Mouse (Mus musculus) kidney, embryonic 15.5 days (tissue): Measurements from ENCODE around the gene Kcnh6. TPM values are rescaled to one million over a fixed set of nuclear protein-coding genes. Genes with fewer than 3 reads are reported as not detected.
A peak's percentile ranks its signal among the peaks of the same experiment; 100 is the strongest.

Experiments used
- ATAC-seq: fragments of 200-750 bp; cut with Nextera tagmentation; replicated peaks from 2 replicates; pipeline ENCODE4 v1.8.0; 2017; ENCODE audit warnings: moderate TSS enrichment; ENCODE audit not compliant: low FRiP score
- H3K27ac ChIP-seq: fragments of 300-500 bp; sonication (generic); 2 replicates; pipeline ENCODE4 v1.5.1; 2015; ENCODE audit warnings: mild to moderate bottlenecking, inconsistent platforms
- H3K27me3 ChIP-seq: fragments of 300-500 bp; sonication (generic); 2 replicates; pipeline ENCODE4 v1.6.1; 2015; ENCODE audit warnings: inconsistent platforms
- H3K36me3 ChIP-seq: fragments of 300-500 bp; sonication (generic); 2 replicates; pipeline ENCODE4 v1.6.1; 2015; ENCODE audit warnings: inconsistent platforms
- H3K4me1 ChIP-seq: fragments of 300-500 bp; sonication (generic); 2 replicates; pipeline ENCODE4 v1.6.1; 2015; ENCODE audit warnings: inconsistent platforms
- H3K4me2 ChIP-seq: fragments of 300-500 bp; sonication (generic); 2 replicates; pipeline ENCODE4 v1.6.1; 2015; ENCODE audit warnings: moderate library complexity, mild to moderate bottlenecking, inconsistent platforms
- H3K4me3 ChIP-seq: fragments of 300-500 bp; sonication (generic); replicated peaks from 2 replicates; pipeline ENCODE4 v1.5.1; 2015; ENCODE audit warnings: mild to moderate bottlenecking, inconsistent platforms
- H3K9ac ChIP-seq: fragments of 300-500 bp; sonication (generic); 2 replicates; pipeline ENCODE4 v1.6.1; 2015; ENCODE audit warnings: mild to moderate bottlenecking, inconsistent platforms
- H3K9me3 ChIP-seq: fragments of 300-500 bp; sonication (generic); replicated peaks from 2 replicates; pipeline ENCODE4 v1.6.1; 2016; ENCODE audit warnings: inconsistent platforms
- WGBS: fragments of 180-500 bp; shearing (Covaris S2); methylation state at CpG from one replicate; pipeline ENCODE4 v1.1.7; 2015; ENCODE audit warnings: mixed read lengths; 5-methylcytosine and 5-hydroxymethylcytosine counted together
- polyA plus RNA-seq: library from polyadenylated mRNA; unstranded; fragments of >200 nt; fragmentation: Nextera tagmentation; extraction: Ambion mirVana; gene quantifications from 2 replicates; pipeline ENCODE4 v1.2.1, GENCODE M21; 2015

The Kcnh6 gene
- polyA plus RNA-seq, 1 experiment from 2014 or later: 0.39 TPM

- no peak overlapping the region for H3K9ac ChIP-seq
- H3K4me1 ChIP-seq: no peaks in the 10 kb centered on the region
- no peak overlapping the region for H3K4me2 ChIP-seq
- no peaks in the 10 kb centered on the region for H3K27me3 ChIP-seq
- no peaks in the 10 kb centered on the region for H3K9me3 ChIP-seq
- no peak overlapping the region for H3K27ac ChIP-seq
- ATAC-seq: no peak
- no peak overlapping the region for H3K4me3 ChIP-seq
- H3K36me3 ChIP-seq: no peaks in the 10 kb centered on the region
- WGBS: 62% methylated on average over 5 of the region's 5 CpGs
These were observed 29.3 kb upstream of the Kcnh6 start for GRCm38 (mm10) chr11:105978634-105979033.

DNA sequence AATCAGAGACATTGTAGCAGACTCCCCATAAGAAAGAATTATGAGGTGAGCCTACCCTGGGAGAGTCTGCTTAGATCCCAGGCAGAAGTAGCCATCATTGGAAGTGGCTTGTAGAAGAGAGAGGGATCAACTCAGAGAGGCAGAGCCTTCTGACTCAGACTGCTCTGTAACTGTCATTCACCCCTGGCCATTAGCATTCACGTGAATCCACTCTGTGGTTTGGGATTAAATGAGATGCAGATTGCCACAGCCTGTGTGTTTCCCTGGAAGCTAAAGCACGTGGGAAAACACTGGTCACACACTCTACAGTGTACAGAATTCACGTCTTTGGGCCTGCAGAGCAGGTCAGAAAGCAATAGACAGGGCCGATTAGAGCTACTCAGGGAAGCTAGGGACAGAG lies 23.5 kb upstream of the Kcnh6 start:
- peaks cover 2% of the 10 kb centered on the region for H3K4me1 ChIP-seq
- H3K36me3 ChIP-seq: no peaks in the 10 kb centered on the region
- ATAC-seq: no peak
- H3K9me3 ChIP-seq: no peaks in the 10 kb centered on the region
- no peak overlapping the region for H3K4me3 ChIP-seq
- H3K4me2 ChIP-seq: no peak overlapping the region
- WGBS: 74% methylated on average over 4 of the region's 4 CpGs
- H3K27me3 ChIP-seq: no peaks in the 10 kb centered on the region
- no peak overlapping the region for H3K27ac ChIP-seq
- no peak overlapping the region for H3K9ac ChIP-seq

GRCm38 (mm10) chr11:105987446-105987845 lies 20.5 kb upstream of the Kcnh6 start:
- Histone ChIP-seq H3K27ac (no peak overlapping the region), H3K4me2 (no peak overlapping the region), H3K9me3 (no peaks in the 10 kb centered on the region), H3K36me3 (no peaks in the 10 kb centered on the region), H3K4me3 (no peak overlapping the region), H3K27me3 (no peaks in the 10 kb centered on the region), H3K9ac (no peak overlapping the region), H3K4me1 (peaks cover 4% of the 10 kb centered on the region)
- 71% methylated on average over 6 of the region's 6 CpGs for WGBS
- ATAC-seq: no peak

- Histone ChIP-seq H3K9ac (no peak overlapping the region), H3K4me2 (no peak overlapping the region), H3K36me3 (no peaks in the 10 kb centered on the region), H3K9me3 (no peaks in the 10 kb centered on the region), H3K4me1 (peaks cover 4% of the 10 kb centered on the region), H3K27ac (no peak overlapping the region), H3K4me3 (no peak overlapping the region), H3K27me3 (no peaks in the 10 kb centered on the region)
- 0 out of 2 replicates have a peak, but pooled peaks have one; percentile 49 for ATAC-seq
- WGBS: 61% methylated on average over 6 of the region's 6 CpGs
These were observed 18.5 kb upstream of the Kcnh6 start for GRCm38 (mm10) chr11:105989446-105989845.

DNA sequence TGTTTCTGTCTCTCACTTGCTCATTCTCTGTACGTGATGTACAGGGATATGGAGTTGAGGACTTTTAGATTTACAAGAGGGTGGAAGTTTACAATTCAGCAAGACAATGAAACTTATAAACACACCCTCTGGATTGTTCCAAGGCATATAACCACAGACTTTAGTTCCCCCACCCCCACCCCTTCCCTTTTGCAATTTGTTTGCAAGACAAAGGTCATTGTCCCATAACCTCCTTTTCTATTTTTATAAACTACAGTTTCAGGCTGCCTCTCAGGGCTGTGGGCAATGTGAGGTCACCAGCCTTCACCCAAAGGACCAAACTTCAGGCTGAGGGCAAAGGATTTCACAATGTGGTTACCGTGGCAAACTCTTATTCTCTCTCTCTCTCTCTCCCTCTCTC lies 17.7 kb upstream of the Kcnh6 start:
- no peak overlapping the region for H3K4me3 ChIP-seq
- peaks cover 4% of the 10 kb centered on the region for H3K4me1 ChIP-seq
- H3K27ac ChIP-seq: no peak overlapping the region
- H3K27me3 ChIP-seq: no peaks in the 10 kb centered on the region
- H3K4me2 ChIP-seq: no peak overlapping the region
- ATAC-seq: no peak
- H3K9me3 ChIP-seq: no peaks in the 10 kb centered on the region
- WGBS: 60% methylated on average over 2 of the region's 2 CpGs
- no peak overlapping the region for H3K9ac ChIP-seq
- no peaks in the 10 kb centered on the region for H3K36me3 ChIP-seq

DNA sequence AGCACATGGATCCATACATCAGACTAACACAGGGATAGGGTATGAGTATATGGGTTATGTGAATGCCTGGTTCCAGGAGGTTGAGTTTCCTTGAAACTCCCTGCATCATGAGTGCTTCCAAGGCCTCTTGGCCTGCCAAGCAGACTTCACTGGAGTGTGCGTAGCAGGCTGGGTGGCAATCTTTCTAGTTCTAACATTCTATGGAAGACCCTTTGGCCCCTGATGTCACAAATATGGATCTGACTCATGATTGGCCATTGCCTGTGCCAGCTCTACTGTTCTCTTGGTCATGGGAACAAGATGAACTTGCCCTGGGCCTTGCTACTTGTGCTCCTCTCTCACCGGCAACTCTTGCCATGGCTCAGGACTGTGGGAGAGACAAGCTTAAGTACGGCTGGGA lies 13.5 kb upstream of the Kcnh6 start, which contains the start of gene Ace3:
Gene Ace3 (plus strand): TSS at position 301 of the 400 bp plus-strand sequence.
- H3K4me2 ChIP-seq: no peak within 1 kb of the TSS
- H3K4me3 ChIP-seq: no peak within 1 kb of the TSS
- WGBS: 94% methylated on average over 3 of the region's 3 CpGs
- no peaks in the 10 kb centered on the region for H3K27me3 ChIP-seq
- H3K36me3 ChIP-seq: no peaks in the 10 kb centered on the region
- no peak within 1 kb of the TSS for H3K9ac ChIP-seq
- ATAC-seq: no peak
- H3K9me3 ChIP-seq: no peaks in the 10 kb centered on the region
- H3K4me1 ChIP-seq: peaks cover 3% of the 10 kb centered on the region
- H3K27ac ChIP-seq: no peak within 1 kb of the TSS

- Histone ChIP-seq H3K36me3 (no peaks in the 10 kb centered on the region), H3K27me3 (no peaks in the 10 kb centered on the region), H3K9me3 (no peaks in the 10 kb centered on the region), H3K4me1 (no peaks in the 10 kb centered on the region), H3K4me3 (no peak overlapping the region), H3K9ac (no peak overlapping the region), H3K27ac (no peak overlapping the region), H3K4me2 (no peak overlapping the region)
- ATAC-seq: no peak
- 95% methylated on average over 6 of the region's 6 CpGs for WGBS
These were observed 7.9 kb upstream of the Kcnh6 start for GRCm38 (mm10) chr11:106000062-106000461.

- no peaks in the 10 kb centered on the region for H3K27me3 ChIP-seq
- H3K4me1 ChIP-seq: peaks cover 5% of the 10 kb centered on the region; the same call in 1 of the 2 replicates
- no peaks in the 10 kb centered on the region for H3K9me3 ChIP-seq
- no peak overlapping the region for H3K4me2 ChIP-seq
- H3K4me3 ChIP-seq: no peak overlapping the region
- WGBS: 51% methylated on average over 4 of the region's 4 CpGs
- ATAC-seq: no peak
- H3K27ac ChIP-seq: no peak overlapping the region
- no peaks in the 10 kb centered on the region for H3K36me3 ChIP-seq
- H3K9ac ChIP-seq: no peak overlapping the region
These were observed 6.2 kb upstream of the Kcnh6 start for GRCm38 (mm10) chr11:106001718-106002117.

DNA sequence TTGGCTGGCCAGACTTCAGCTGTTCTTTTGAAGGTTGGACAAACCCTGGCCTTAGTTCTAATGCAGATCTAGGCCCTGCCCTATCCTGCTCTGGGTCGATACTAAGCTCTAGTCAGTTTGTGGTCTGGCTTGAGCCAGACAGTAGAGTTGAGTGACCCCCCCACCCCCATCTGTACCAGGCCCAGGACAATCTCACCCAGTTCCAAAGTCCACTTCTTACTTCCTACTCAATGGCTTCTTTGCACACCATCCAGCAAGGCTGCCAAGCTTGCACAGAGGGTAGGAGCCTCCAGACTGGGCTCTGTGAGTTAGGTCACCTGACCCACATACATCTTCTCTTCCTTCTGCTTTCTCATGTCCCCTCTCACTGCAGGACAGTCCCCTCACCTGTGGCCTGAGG lies 3.3 kb upstream of the Kcnh6 start:
- ATAC-seq: no peak
- Histone ChIP-seq H3K36me3 (no peaks in the 10 kb centered on the region), H3K4me3 (no peak overlapping the region), H3K4me1 (peaks cover 10% of the 10 kb centered on the region), H3K9ac (no peak overlapping the region), H3K9me3 (no peaks in the 10 kb centered on the region), H3K27ac (no peak overlapping the region), H3K27me3 (peaks cover 11% of the 10 kb centered on the region), H3K4me2 (no peak overlapping the region)
- 76% methylated on average over 1 of the region's 1 CpGs for WGBS

DNA sequence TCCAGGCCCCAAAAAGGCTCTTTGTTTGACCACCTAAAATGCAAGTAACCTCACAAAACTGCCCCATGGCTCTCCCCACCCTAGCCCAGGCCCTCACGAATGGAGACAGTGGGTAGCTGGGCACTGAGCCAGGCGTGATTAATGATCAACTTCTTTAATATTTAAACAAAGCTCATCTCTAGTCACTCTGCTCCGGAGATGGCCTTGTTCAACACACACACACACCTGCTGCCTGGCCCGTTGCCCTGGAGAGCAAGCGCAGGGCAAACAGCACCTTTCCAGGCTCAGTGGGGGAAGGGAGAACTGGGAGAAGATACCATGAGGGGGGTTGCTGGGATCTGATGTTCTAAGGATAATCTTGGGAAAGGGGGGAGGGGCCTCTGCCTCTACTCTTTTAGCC lies 2.0 kb upstream of the Kcnh6 start:
- Histone ChIP-seq H3K27me3 (peaks cover 22% of the 10 kb centered on the region), H3K4me3 (no peak overlapping the region), H3K27ac (peak overlapping the region; percentile 41; the same call in 1 of the 2 replicates), H3K4me1 (peaks cover 10% of the 10 kb centered on the region), H3K4me2 (no peak overlapping the region), H3K9ac (no peak overlapping the region), H3K9me3 (no peaks in the 10 kb centered on the region), H3K36me3 (no peaks in the 10 kb centered on the region)
- 47% methylated on average over 5 of the region's 5 CpGs for WGBS
- 0 out of 2 replicates have a peak, but pooled peaks have one; percentile 43 for ATAC-seq

DNA sequence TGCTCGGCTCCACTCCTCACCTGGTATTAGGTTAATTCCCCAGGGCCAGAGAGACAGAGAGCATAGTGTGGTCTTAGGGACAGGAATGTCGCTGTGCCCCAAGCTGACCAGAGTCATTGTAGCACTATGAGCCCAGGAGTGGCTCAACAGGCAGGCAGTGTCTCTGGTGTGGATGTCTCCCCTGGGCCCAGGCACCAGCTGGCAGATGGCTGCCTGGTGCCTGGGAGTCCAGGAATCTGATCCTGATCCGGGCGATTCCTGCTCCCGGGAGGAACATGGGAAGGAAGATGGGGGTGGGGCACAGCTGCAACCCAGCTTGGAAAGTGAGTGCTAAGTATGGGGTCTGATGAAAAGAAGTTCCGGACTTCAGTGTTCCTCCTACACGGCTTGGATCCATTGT lies 4.8 kb downstream of the Kcnh6 start:
- no peaks in the 10 kb centered on the region for H3K36me3 ChIP-seq
- peaks cover 30% of the 10 kb centered on the region for H3K27me3 ChIP-seq
- H3K27ac ChIP-seq: no peak overlapping the region
- no peak overlapping the region for H3K4me2 ChIP-seq
- no peak overlapping the region for H3K4me3 ChIP-seq
- no peak overlapping the region for H3K9ac ChIP-seq
- 29% methylated on average over 7 of the region's 7 CpGs for WGBS
- no peak for ATAC-seq
- no peaks in the 10 kb centered on the region for H3K9me3 ChIP-seq
- peaks cover 9% of the 10 kb centered on the region for H3K4me1 ChIP-seq

DNA sequence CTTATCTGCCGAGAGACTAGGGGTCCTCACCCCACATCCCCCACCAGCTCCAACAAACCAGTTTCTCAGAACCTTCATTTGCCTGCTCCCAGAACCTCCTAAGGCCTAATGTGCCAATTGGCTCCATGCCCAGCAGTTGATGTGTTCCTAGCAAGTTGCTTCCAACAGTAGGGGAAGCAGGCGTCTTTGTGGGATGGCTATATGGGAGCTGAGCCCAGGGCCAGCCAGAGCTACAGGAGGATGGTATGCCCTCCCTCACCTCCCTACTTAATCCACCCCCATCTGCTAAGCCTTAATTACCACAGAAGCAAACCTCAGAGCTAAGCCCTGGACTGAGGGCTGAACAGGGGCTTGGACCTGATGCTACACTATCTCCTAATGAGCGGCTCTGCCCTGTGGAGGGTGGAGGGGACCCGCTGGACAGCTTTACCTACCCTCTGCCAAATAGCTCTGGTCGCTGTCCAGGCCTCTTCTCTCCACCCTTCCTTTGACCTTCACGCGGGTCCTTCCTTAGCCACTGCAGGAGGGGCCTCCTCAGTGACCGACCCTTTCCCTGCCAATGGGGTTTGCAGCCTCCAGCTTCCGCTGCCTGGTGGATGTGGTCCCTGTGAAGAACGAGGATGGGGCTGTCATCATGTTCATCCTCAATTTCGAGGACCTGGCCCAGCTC lies 5.8 kb downstream of the Kcnh6 start:
- Histone ChIP-seq H3K4me2 (no peak overlapping the region), H3K36me3 (no peaks in the 10 kb centered on the region), H3K9me3 (no peaks in the 10 kb centered on the region), H3K27me3 (peaks cover 27% of the 10 kb centered on the region), H3K27ac (no peak overlapping the region), H3K4me1 (0 out of 2 replicates have a peak, but pooled peaks cover 4% of the 10 kb centered on the region), H3K4me3 (no peak overlapping the region), H3K9ac (no peak overlapping the region)
- no peak for ATAC-seq
- WGBS: 61% methylated on average over 11 of the region's 11 CpGs

DNA sequence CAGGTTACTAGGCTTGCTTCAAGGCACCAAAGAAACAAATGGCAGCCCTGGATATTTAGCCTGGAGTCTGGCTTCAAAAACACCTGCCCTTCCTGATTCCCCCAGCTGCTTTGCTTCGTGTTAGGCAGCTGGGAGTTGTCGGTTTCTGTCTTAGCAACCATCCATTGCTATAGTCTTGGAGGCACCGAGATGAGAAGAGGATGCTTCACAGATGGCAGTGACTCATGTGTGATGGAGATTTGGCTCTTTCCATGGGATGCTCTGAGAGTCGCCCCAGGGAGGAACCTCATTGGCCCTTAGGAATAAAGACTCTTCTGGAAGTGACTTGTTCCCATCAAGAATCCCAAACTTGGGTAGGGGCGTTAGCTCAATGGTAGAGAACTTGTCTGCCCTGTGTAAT lies 8.5 kb downstream of the Kcnh6 start:
- ATAC-seq: no peak
- H3K4me3 ChIP-seq: no peak overlapping the region
- 83% methylated on average over 5 of the region's 5 CpGs for WGBS
- H3K4me1 ChIP-seq: peaks cover 14% of the 10 kb centered on the region
- H3K9ac ChIP-seq: no peak overlapping the region
- H3K4me2 ChIP-seq: no peak overlapping the region
- H3K9me3 ChIP-seq: no peaks in the 10 kb centered on the region
- H3K36me3 ChIP-seq: no peaks in the 10 kb centered on the region
- no peak overlapping the region for H3K27ac ChIP-seq
- H3K27me3 ChIP-seq: peaks cover 30% of the 10 kb centered on the region
